Mouse (Mus musculus): Measurements from ENCODE around the gene Kdm6b. TPM values are rescaled to one million over a fixed set of nuclear protein-coding genes. Genes with fewer than 3 reads are reported as not detected.

Kdm6b gene
- polyA plus RNA-seq, 1 experiment: 10.5 TPM

- H3K4me3 ChIP-seq (ENCODE audit: insufficient read depth, low read depth, low read length): peak within 1 kb of the TSS; percentile 66
- H3K36me3 ChIP-seq (ENCODE audit: control insufficient read depth, insufficient read depth, low read length): no peaks in the 10 kb centered on the region
- peak within 1 kb of the TSS; percentile 94 for H3K27ac ChIP-seq (ENCODE audit: insufficient read depth, low read depth, low read length)
- peaks cover 20% of the 10 kb centered on the region for H3K4me1 ChIP-seq (ENCODE audit: control insufficient read depth, insufficient read depth, low read length)
- DNase-seq: no peak
- H3K27me3 ChIP-seq (replicated peaks; ENCODE audit: control insufficient read depth, insufficient read depth, low read length): no peaks in the 10 kb centered on the region
- TF ChIP-seq CTCF (conservative IDR thresholded peaks at IDR 0.05; ENCODE audit: insufficient read depth, insufficient read length, low read depth, low read length) (no peak), POLR2A (IDR thresholded peaks at IDR 0.05; ENCODE audit: low read depth, low read length) (no peak)
- WGBS: 2% methylated on average over 18 of the region's 34 CpGs
These were observed 44.1 kb downstream of the Kdm6b start, which contains the start of gene Chd3 for GRCm38 (mm10) chr11:69369215-69369989. TSS of gene Chd3 (minus strand) at chr11:69369406.

GRCm38 (mm10) chr11:69368356-69369214 is 44.9 kb downstream of the Kdm6b start:
- peak; percentile 55 for DNase-seq
- 1% methylated on average over 84 of the region's 106 CpGs for WGBS
- Histone ChIP-seq H3K27ac (ENCODE audit: insufficient read depth, low read depth, low read length) (peak overlapping the region; percentile 94), H3K4me3 (ENCODE audit: insufficient read depth, low read depth, low read length) (peak overlapping the region; percentile 66), H3K4me1 (ENCODE audit: control insufficient read depth, insufficient read depth, low read length) (peaks cover 25% of the 10 kb centered on the region), H3K27me3 (replicated peaks; ENCODE audit: control insufficient read depth, insufficient read depth, low read length) (no peaks in the 10 kb centered on the region), H3K36me3 (ENCODE audit: control insufficient read depth, insufficient read depth, low read length) (no peaks in the 10 kb centered on the region)
- no peak for TF ChIP-seq CTCF (conservative IDR thresholded peaks at IDR 0.05; ENCODE audit: insufficient read depth, insufficient read length, low read depth, low read length)
- no peak for TF ChIP-seq POLR2A (IDR thresholded peaks at IDR 0.05; ENCODE audit: low read depth, low read length)

- no peaks in the 10 kb centered on the region for H3K36me3 ChIP-seq (ENCODE audit: control insufficient read depth, insufficient read depth, low read length)
- WGBS: 2% methylated on average over 22 of the region's 22 CpGs
- H3K27me3 ChIP-seq (replicated peaks; ENCODE audit: control insufficient read depth, insufficient read depth, low read length): no peaks in the 10 kb centered on the region
- H3K4me3 ChIP-seq (ENCODE audit: insufficient read depth, low read depth, low read length): peak overlapping the region; percentile 66
- DNase-seq: peak; percentile 61
- TF ChIP-seq CTCF (conservative IDR thresholded peaks at IDR 0.05; ENCODE audit: insufficient read depth, insufficient read length, low read depth, low read length) (no peak), POLR2A (IDR thresholded peaks at IDR 0.05; ENCODE audit: low read depth, low read length) (no peak)
- peak overlapping the region; percentile 81 for H3K27ac ChIP-seq (ENCODE audit: insufficient read depth, low read depth, low read length)
- peaks cover 28% of the 10 kb centered on the region for H3K4me1 ChIP-seq (ENCODE audit: control insufficient read depth, insufficient read depth, low read length)
These were observed 45.7 kb downstream of the Kdm6b start for GRCm38 (mm10) chr11:69367616-69368355.

GRCm38 (mm10) chr11:69366855-69367615 is 46.4 kb downstream of the Kdm6b start:
- DNase-seq: peak; percentile 42
- Histone ChIP-seq H3K27me3 (replicated peaks; ENCODE audit: control insufficient read depth, insufficient read depth, low read length) (no peaks in the 10 kb centered on the region), H3K27ac (ENCODE audit: insufficient read depth, low read depth, low read length) (peak overlapping the region; percentile 81), H3K36me3 (ENCODE audit: control insufficient read depth, insufficient read depth, low read length) (no peaks in the 10 kb centered on the region), H3K4me3 (ENCODE audit: insufficient read depth, low read depth, low read length) (peak overlapping the region; percentile 66), H3K4me1 (ENCODE audit: control insufficient read depth, insufficient read depth, low read length) (peaks cover 28% of the 10 kb centered on the region)
- 1% methylated on average over 22 of the region's 22 CpGs for WGBS
- TF ChIP-seq POLR2A (IDR thresholded peaks at IDR 0.05; ENCODE audit: low read depth, low read length) (no peak), CTCF (conservative IDR thresholded peaks at IDR 0.05; ENCODE audit: insufficient read depth, insufficient read length, low read depth, low read length) (no peak)

GRCm38 (mm10) chr11:69366157-69366854 is 47.2 kb downstream of the Kdm6b start:
- under 1% methylated on average over 26 of the region's 26 CpGs for WGBS
- H3K4me1 ChIP-seq (ENCODE audit: control insufficient read depth, insufficient read depth, low read length): peaks cover 28% of the 10 kb centered on the region
- peaks cover 2% of the 10 kb centered on the region; the same call in 1 of the 2 replicates for H3K36me3 ChIP-seq (ENCODE audit: control insufficient read depth, insufficient read depth, low read length)
- no peak for TF ChIP-seq CTCF (conservative IDR thresholded peaks at IDR 0.05; ENCODE audit: insufficient read depth, insufficient read length, low read depth, low read length)
- peak; percentile 38 for TF ChIP-seq POLR2A (IDR thresholded peaks at IDR 0.05; ENCODE audit: low read depth, low read length)
- peak; percentile 98 for DNase-seq
- H3K27me3 ChIP-seq (replicated peaks; ENCODE audit: control insufficient read depth, insufficient read depth, low read length): no peaks in the 10 kb centered on the region
- H3K27ac ChIP-seq (ENCODE audit: insufficient read depth, low read depth, low read length): peak overlapping the region; percentile 91
- peak overlapping the region; percentile 19 for H3K4me3 ChIP-seq (ENCODE audit: insufficient read depth, low read depth, low read length)

GRCm38 (mm10) chr11:69365722-69366121 is 47.8 kb downstream of the Kdm6b start:
- WGBS: 26% methylated on average over 6 of the region's 6 CpGs
- H3K4me1 ChIP-seq (ENCODE audit: control insufficient read depth, insufficient read depth, low read length): peaks cover 28% of the 10 kb centered on the region
- no peaks in the 10 kb centered on the region for H3K27me3 ChIP-seq (replicated peaks; ENCODE audit: control insufficient read depth, insufficient read depth, low read length)
- peaks cover 3% of the 10 kb centered on the region; the same call in 1 of the 2 replicates for H3K36me3 ChIP-seq (ENCODE audit: control insufficient read depth, insufficient read depth, low read length)
- H3K4me3 ChIP-seq (ENCODE audit: insufficient read depth, low read depth, low read length): peak overlapping the region; percentile 19
- peak overlapping the region; percentile 91 for H3K27ac ChIP-seq (ENCODE audit: insufficient read depth, low read depth, low read length)
- no peak for DNase-seq
- TF ChIP-seq POLR2A (IDR thresholded peaks at IDR 0.05; ENCODE audit: low read depth, low read length): no peak
- TF ChIP-seq CTCF (conservative IDR thresholded peaks at IDR 0.05; ENCODE audit: insufficient read depth, insufficient read length, low read depth, low read length): no peak
